Mouse (Mus musculus) heart, postnatal 0 days (tissue): ENCODE measurements around the gene Slc6a4.

Experiments used
- CTCF ChIP-seq: IDR thresholded peaks from 2 replicates; pipeline ENCODE4 v1.5.1; 2016; ENCODE audit warnings: antibody characterized with exemption, control low read depth, low read depth
- EP300 ChIP-seq: IDR thresholded peaks from 2 replicates; pipeline ENCODE4 v1.6.1; 2016; ENCODE audit warnings: antibody characterized with exemption, low read depth

DNA sequence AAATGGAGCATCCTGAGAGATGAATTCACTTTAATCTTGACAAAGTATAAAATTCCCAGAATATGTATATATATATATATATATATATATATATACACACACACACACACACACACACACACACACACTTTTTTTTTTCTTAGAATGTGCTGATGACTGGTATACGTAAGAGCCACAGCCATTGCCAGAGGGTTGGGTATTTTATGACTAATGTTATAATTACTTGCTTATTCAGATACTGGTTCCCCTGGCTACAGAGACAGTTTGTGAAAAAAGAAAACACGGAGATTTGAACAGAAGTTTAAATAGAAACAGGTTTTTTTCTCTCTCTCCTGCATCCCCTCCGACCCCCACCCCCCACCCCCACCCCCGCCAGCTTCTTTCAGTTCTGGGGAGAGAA, 7.5 kb downstream of the Slc6a4 start:
- TF ChIP-seq CTCF (no peak), EP300 (no peak)
